Mouse (Mus musculus) hindbrain, embryonic 12.5 days (tissue): ENCODE measurements around the gene Atp6v1b1. TPM values are rescaled to one million over a fixed set of nuclear protein-coding genes. Genes with fewer than 3 reads are reported as not detected.
"Not testable (repeated sequence)": the region's sequence is repeated elsewhere in the genome, so short reads cannot be mapped to it uniquely, and the experiment has no call there.

Source experiments
- ATAC-seq: fragments of 200-750 bp; cut with Nextera tagmentation; 2 replicates; pipeline ENCODE4 v1.8.0; 2017; ENCODE audit warnings: moderate TSS enrichment; ENCODE audit not compliant: low FRiP score
- H3K27ac ChIP-seq: fragments of 300-500 bp; sonication (generic); 2 replicates; pipeline ENCODE4 v1.5.1; 2016; ENCODE audit warnings: mild to moderate bottlenecking
- H3K27me3 ChIP-seq: fragments of 300-500 bp; sonication (generic); 2 replicates; pipeline ENCODE4 v1.6.1; 2016; ENCODE audit warnings: mild to moderate bottlenecking
- H3K36me3 ChIP-seq: fragments of 300-500 bp; sonication (generic); 2 replicates; pipeline ENCODE4 v1.6.1; 2016; ENCODE audit warnings: mild to moderate bottlenecking
- H3K4me1 ChIP-seq: fragments of 300-500 bp; sonication (generic); 2 replicates; pipeline ENCODE4 v1.6.1; 2016
- H3K4me2 ChIP-seq: fragments of 300-500 bp; sonication (generic); replicated peaks from 2 replicates; pipeline ENCODE4 v1.6.1; 2016; ENCODE audit warnings: mild to moderate bottlenecking
- H3K4me3 ChIP-seq: fragments of 300-500 bp; sonication (generic); 2 replicates; pipeline ENCODE4 v1.5.1; 2016; ENCODE audit warnings: mild to moderate bottlenecking
- H3K9ac ChIP-seq: fragments of 300-500 bp; sonication (generic); 2 replicates; pipeline ENCODE4 v1.6.1; 2016; ENCODE audit warnings: mild to moderate bottlenecking, moderate library complexity
- H3K9me3 ChIP-seq: fragments of 300-500 bp; sonication (generic); replicated peaks from 2 replicates; pipeline ENCODE4 v1.6.1; 2016; ENCODE audit warnings: mild to moderate bottlenecking
- WGBS: fragments of 180-500 bp; shearing (Covaris S2); methylation state at CpG from one replicate; pipeline ENCODE4 v1.1.7; 2016; 5-methylcytosine and 5-hydroxymethylcytosine counted together
- polyA plus RNA-seq: library from polyadenylated mRNA; unstranded; fragments of >200 nt; fragmentation: Nextera tagmentation; extraction: Ambion mirVana; gene quantifications from 2 replicates; pipeline ENCODE4 v1.2.1, GENCODE M21; 2016

Gene Atp6v1b1
- polyA plus RNA-seq, 1 experiment from 2014 or later, result not detected

DNA sequence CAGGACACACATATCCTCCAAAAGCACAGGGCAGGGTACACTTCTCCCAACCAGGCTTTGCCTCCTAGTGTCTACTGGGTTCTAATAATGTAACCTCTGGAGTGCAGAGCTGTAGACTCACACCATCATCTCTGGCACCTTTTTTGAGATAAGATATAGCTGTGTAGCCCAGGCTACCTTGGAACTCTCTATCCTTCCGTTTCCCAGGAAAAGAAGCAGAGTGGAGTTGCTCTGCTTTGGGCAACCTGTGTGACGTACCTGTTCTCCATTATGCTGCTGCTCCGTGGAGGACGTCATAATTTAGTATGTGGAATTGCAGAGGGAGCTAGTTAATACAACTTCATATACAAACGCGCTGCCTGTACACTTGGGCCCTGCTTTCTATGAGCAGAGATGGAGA lies 19.6 kb downstream of the Atp6v1b1 start, which contains the start of gene Ankrd53:
Gene Ankrd53, plus strand, starts transcription at position 301 of the 400 bp plus-strand sequence.
- Histone ChIP-seq H3K9ac (no peak within 1 kb of the TSS), H3K4me3 (peak within 1 kb of the TSS; percentile 24), H3K4me2 (peak within 1 kb of the TSS; percentile 49), H3K27me3 (peaks cover 80% of the 10 kb centered on the region), H3K4me1 (peaks cover 12% of the 10 kb centered on the region), H3K36me3 (no peaks in the 10 kb centered on the region), H3K9me3 (no peaks in the 10 kb centered on the region), H3K27ac (no peak within 1 kb of the TSS)
- 23% methylated on average over 6 of the region's 6 CpGs for WGBS
- ATAC-seq, result 0 out of 2 replicates have a peak, but pooled peaks have one; percentile 8

DNA sequence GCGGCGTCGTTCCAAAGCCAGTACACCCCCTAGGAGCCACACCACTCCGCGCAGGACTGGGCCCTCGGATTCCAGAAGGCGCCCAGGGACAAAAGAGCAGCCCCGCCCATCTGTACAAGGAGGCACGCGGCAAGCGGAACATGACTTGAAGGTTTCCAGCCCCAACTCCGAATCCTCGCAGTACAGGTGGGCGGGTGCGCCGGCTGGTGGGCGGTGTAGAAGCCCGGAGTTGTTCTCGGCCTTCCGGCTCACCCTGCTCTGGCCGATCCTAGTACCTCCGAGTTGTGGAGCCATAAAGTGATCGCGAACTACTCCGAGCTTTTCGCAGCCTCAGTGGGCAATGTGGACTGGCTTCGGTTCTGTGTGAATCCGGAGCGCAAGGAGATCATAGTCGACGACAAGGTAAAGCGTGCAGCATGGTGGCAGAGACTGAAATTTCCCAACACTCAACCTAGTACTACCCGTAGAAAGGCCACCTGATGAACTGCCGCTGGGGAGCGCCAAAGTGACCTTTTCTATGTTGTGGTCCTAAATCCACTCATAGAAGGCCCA lies 20.2 kb downstream of the Atp6v1b1 start:
- ATAC-seq, result peak; percentile 60; the same call in 1 of the 2 replicates
- H3K27me3 ChIP-seq, result peaks cover 74% of the 10 kb centered on the region
- peak overlapping the region; percentile 49 for H3K4me2 ChIP-seq
- no peak overlapping the region for H3K27ac ChIP-seq
- H3K9ac ChIP-seq, result no peak overlapping the region
- H3K4me1 ChIP-seq, result peaks cover 11% of the 10 kb centered on the region
- WGBS, result 1% methylated on average over 35 of the region's 35 CpGs
- no peaks in the 10 kb centered on the region for H3K36me3 ChIP-seq
- H3K9me3 ChIP-seq, result no peaks in the 10 kb centered on the region
- H3K4me3 ChIP-seq, result peak overlapping the region; percentile 24

DNA sequence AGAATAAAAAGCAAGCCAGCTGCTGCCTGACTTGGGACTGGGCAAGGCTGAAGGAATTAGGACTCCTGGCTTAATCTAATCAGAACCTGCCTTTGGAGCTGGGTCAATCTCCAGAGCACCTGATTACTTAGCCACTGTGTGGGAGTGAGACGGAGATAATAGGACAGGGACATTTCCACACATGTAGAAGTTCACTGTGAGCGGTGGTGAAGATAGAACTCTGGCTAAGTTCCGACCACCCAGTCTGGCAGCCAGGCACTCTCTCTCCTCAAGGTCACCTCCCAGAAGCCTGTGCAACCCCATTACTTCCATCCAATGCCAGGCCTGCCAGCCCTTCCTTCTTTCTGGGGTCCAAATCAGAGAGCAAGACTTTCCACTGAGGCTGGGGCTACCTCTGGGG lies 24.2 kb downstream of the Atp6v1b1 start:
- Histone ChIP-seq H3K27ac (no peak overlapping the region), H3K36me3 (peaks cover 25% of the 10 kb centered on the region), H3K9ac (no peak overlapping the region), H3K9me3 (no peaks in the 10 kb centered on the region), H3K4me2 (no peak overlapping the region), H3K4me3 (no peak overlapping the region), H3K4me1 (peaks cover 6% of the 10 kb centered on the region), H3K27me3 (peaks cover 35% of the 10 kb centered on the region)
- no peak for ATAC-seq
- 93% methylated on average over 3 of the region's 3 CpGs for WGBS

DNA sequence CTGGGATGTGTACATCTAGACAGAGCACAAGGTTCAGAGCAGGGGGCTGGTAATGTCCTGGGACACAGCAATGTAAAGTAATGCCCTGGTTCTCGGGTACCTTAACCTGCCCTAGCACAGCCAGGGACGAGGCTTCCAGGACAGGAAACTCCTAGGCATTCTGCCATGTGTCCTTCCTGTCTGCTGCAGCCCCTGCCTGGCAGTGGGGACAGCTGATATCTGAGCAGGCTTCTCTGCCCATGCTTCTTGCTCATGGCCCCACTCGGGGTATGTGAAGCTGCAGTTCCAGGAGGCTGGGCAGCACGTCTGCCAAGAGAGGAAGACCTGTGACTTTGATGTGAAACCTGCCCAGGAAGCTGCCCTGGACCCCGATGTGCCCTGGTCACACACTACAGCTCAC lies 25.7 kb downstream of the Atp6v1b1 start:
- no peaks in the 10 kb centered on the region for H3K9me3 ChIP-seq
- H3K9ac ChIP-seq, result no peak overlapping the region
- H3K4me3 ChIP-seq, result no peak overlapping the region
- H3K27ac ChIP-seq, result no peak overlapping the region
- H3K4me1 ChIP-seq, result no peaks in the 10 kb centered on the region; the same call in 1 of the 2 replicates
- no peak overlapping the region for H3K4me2 ChIP-seq
- 93% methylated on average over 5 of the region's 5 CpGs for WGBS
- H3K36me3 ChIP-seq, result peaks cover 34% of the 10 kb centered on the region
- ATAC-seq, result no peak
- H3K27me3 ChIP-seq, result peaks cover 20% of the 10 kb centered on the region

DNA sequence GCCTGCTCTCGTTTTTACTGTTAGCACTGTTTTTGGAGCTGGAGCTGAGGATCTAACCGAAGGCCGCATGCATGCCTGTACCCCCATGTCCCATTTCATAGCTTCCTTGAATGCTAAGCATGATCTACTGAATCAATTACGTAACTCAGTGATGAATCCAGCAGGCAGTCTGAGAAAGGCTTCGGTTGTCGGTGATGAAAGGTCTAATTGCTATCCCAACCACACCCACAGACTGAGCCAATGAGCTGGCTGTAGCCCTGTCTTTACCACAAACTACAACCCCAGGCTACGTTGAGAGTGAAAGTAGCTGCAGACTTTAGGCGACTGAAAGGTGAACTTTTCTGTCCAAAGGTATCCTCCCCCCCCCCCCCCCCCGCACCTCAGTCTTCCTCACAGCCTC lies 31.3 kb downstream of the Atp6v1b1 start:
- no peak overlapping the region for H3K27ac ChIP-seq
- peaks cover 12% of the 10 kb centered on the region for H3K4me1 ChIP-seq
- H3K9me3 ChIP-seq, result no peaks in the 10 kb centered on the region
- H3K36me3 ChIP-seq, result peaks cover 29% of the 10 kb centered on the region
- 72% methylated on average over 9 of the region's 9 CpGs for WGBS
- no peaks in the 10 kb centered on the region; the same call in 1 of the 2 replicates for H3K27me3 ChIP-seq
- ATAC-seq, result no peak
- peak overlapping the region; percentile 74 for H3K4me3 ChIP-seq
- H3K9ac ChIP-seq, result 0 out of 2 replicates have a peak overlapping the region, but pooled peaks have one; percentile 89
- peak overlapping the region; percentile 78 for H3K4me2 ChIP-seq

DNA sequence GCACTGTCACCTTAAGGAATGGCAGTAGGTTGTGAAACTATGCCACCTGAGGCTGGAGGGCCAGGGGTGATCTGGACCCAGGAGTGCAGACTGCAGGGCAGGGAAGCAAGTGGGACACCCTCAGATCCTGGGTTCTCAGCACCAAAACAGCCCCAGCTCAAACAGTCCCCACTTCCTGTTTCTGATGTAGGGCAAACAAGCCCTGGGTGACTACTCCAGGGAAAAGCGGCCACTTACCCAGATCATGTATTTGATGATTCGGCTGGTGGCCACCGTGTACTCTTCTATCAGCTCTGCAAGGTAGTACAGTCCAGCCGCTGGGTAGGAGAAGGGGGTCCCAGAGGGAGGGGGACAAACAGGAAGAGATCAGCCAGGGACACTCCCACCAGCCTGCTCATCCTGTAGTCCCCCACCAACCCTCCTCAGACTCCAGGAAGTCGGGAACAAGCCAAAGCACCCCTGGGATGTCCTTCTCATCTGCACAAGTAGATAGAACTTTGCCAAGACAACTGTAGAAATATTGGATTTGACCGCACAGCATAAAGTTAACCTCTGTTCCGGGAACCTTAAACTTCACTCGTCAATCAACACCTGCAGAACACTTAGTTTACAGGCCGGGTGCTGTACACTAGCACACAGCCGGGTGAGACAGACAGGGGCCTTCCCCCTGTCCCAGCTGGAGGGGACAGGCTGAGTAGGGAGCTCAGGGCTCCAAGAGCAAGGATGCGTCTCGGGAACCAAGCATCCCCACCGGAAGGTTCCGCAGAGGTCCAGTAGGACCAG lies 32.2 kb downstream of the Atp6v1b1 start:
- no peaks in the 10 kb centered on the region; the same call in 1 of the 2 replicates for H3K27me3 ChIP-seq
- 2% methylated on average over 14 of the region's 14 CpGs for WGBS
- peak; percentile 23 for ATAC-seq
- H3K4me1 ChIP-seq, result peaks cover 12% of the 10 kb centered on the region
- H3K4me3 ChIP-seq, result peak overlapping the region; percentile 74
- peak overlapping the region; percentile 89 for H3K9ac ChIP-seq
- H3K36me3 ChIP-seq, result peaks cover 22% of the 10 kb centered on the region
- no peaks in the 10 kb centered on the region for H3K9me3 ChIP-seq
- H3K27ac ChIP-seq, result peak overlapping the region; percentile 64
- H3K4me2 ChIP-seq, result peak overlapping the region; percentile 78

DNA sequence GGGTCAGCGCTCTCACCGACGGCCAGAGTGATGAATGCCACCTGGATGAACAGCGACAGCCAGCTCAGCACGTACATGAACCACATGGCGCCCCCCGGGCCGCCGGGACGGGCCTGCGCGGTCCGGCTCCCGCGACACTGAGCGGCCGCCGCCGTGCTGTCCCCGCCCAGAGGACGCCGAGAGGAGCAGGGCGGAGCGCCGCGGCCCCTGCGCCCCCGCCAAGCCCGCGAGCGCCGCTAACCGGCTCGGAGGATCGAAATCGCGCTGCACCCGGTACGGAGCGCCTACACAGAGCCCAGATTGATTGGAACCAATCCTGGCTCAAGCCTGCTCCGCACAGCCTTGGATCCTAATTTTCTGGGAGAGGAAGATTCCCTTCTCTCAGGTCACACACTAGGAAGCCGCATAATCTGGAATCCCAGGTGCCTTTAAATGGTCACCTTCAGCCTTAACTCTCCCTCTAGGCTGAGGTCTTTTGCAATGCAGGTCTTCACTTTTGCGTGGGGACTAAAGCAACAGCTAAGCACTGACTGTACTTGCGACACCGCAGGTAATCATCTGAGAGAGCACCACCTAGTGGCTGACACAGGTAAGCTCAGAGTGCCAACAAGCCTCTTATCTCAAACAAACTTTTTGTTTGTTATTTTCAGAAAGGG lies 33.0 kb downstream of the Atp6v1b1 start, which contains the start of gene Tex261:
Gene Tex261, minus strand, starts transcription at position 176 of the 656 bp plus-strand sequence.
- peaks cover 12% of the 10 kb centered on the region for H3K4me1 ChIP-seq
- H3K27me3 ChIP-seq, result no peaks in the 10 kb centered on the region; the same call in 1 of the 2 replicates
- peak within 1 kb of the TSS; percentile 89 for H3K9ac ChIP-seq
- under 1% methylated on average over 45 of the region's 45 CpGs for WGBS
- H3K4me2 ChIP-seq, result peak within 1 kb of the TSS; percentile 78
- H3K4me3 ChIP-seq, result peak within 1 kb of the TSS; percentile 74
- H3K9me3 ChIP-seq, result no peaks in the 10 kb centered on the region
- ATAC-seq, result peak; percentile 93
- H3K36me3 ChIP-seq, result peaks cover 20% of the 10 kb centered on the region
- peak within 1 kb of the TSS; percentile 64 for H3K27ac ChIP-seq

DNA sequence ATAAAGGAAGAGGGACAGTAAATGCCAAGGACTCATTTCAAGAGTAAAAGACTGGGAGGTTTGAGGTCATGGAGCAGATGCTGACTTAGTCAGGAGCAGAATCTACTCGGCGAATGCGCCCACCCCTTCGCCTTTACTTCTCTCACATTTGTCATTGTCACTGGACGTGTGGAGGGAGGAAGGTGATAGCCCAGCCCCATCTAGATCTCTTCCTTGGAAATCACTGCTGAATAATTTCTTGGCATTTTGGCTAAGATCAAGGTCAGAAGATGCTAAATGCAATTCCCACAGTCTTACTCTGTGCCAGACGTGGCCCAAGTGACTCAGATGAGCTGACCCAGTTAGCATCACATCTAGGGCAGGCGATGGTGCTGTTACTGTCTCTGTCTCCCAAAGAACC lies 35.5 kb downstream of the Atp6v1b1 start:
- WGBS, result 78% methylated on average over 7 of the region's 7 CpGs
- H3K4me1 ChIP-seq, result peaks cover 12% of the 10 kb centered on the region
- no peak overlapping the region for H3K4me2 ChIP-seq
- H3K9me3 ChIP-seq, result no peaks in the 10 kb centered on the region
- ATAC-seq, result no peak
- no peak overlapping the region for H3K27ac ChIP-seq
- no peaks in the 10 kb centered on the region for H3K36me3 ChIP-seq
- H3K27me3 ChIP-seq, result no peaks in the 10 kb centered on the region; the same call in 1 of the 2 replicates
- H3K9ac ChIP-seq, result no peak overlapping the region
- no peak overlapping the region for H3K4me3 ChIP-seq

DNA sequence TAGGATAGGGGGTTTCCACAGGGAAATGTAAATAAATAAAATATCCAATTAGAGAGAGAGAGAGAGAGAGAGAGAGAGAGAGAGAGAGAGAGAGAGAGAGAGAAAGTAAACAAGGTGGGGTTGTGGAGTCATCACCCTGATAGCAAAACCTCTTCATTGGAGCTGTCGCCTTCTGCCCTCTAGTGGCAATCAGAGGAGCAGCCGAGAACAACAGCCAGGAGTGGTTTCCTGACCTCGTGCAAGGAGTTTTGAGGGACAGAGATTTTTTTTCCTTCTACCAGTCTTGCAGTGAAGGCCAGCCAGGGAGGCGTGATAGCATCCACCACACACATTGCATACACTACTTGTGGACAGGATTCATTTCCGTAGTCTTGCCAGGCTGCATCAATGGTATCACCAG lies 36.2 kb downstream of the Atp6v1b1 start:
- 7% methylated on average over 5 of the region's 5 CpGs for WGBS
- no peak overlapping the region for H3K9ac ChIP-seq
- H3K27me3 ChIP-seq, result no peaks in the 10 kb centered on the region; the same call in 1 of the 2 replicates
- H3K4me1 ChIP-seq, result peaks cover 11% of the 10 kb centered on the region
- no peak for ATAC-seq
- H3K9me3 ChIP-seq, result no peaks in the 10 kb centered on the region
- no peak overlapping the region for H3K4me3 ChIP-seq
- no peak overlapping the region for H3K4me2 ChIP-seq
- no peaks in the 10 kb centered on the region for H3K36me3 ChIP-seq
- H3K27ac ChIP-seq, result no peak overlapping the region

DNA sequence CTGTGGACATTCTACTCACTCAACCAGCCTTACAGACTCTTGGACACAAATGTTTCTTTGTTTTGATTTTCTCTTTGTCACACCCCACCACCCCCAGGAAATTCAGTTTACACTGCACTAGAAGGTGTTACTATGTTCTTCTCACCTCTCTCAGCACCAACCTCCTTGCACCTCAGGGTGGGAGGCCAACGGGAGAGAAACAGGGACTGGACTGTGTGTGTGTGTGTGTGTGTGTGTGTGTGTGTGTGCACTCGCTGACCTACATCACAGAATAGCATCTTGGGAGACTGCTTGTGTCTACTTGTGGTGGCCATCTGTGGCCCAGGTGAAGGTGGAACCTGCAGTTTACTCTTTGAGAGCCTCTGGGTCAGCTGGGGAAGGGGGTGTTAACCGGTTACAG lies 43.6 kb downstream of the Atp6v1b1 start:
- Histone ChIP-seq H3K4me2 (no peak overlapping the region), H3K9ac (no peak overlapping the region), H3K4me3 (no peak overlapping the region), H3K9me3 (no peaks in the 10 kb centered on the region), H3K4me1 (no peaks in the 10 kb centered on the region), H3K27ac (no peak overlapping the region), H3K27me3 (no peaks in the 10 kb centered on the region), H3K36me3 (no peaks in the 10 kb centered on the region)
- WGBS, result 81% methylated on average over 3 of the region's 3 CpGs
- ATAC-seq, result no peak

DNA sequence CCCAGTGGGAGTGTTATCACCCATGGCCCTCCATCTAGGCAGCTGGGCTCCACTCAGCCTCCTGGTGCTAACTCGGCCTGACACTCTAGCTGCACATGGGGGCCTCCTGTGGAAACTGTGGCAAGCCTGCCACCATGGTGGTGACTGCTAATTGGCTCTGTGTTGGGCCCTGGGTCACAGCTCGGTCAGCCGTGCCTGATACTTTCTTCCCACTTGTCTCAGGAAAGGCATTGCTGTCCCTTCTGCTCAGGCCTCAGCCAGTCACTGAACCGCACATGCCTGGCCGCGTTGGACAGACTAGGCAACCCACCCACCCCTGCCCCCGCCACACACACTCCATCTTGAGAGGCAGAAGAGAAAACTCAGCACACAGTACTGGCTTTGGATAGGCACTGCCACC lies 45.8 kb downstream of the Atp6v1b1 start:
- 32% methylated on average over 7 of the region's 7 CpGs for WGBS
- Histone ChIP-seq H3K4me1 (no peaks in the 10 kb centered on the region), H3K4me2 (no peak overlapping the region), H3K27me3 (no peaks in the 10 kb centered on the region), H3K9ac (no peak overlapping the region), H3K27ac (no peak overlapping the region), H3K9me3 (no peaks in the 10 kb centered on the region), H3K4me3 (no peak overlapping the region), H3K36me3 (no peaks in the 10 kb centered on the region)
- ATAC-seq, result no peak

DNA sequence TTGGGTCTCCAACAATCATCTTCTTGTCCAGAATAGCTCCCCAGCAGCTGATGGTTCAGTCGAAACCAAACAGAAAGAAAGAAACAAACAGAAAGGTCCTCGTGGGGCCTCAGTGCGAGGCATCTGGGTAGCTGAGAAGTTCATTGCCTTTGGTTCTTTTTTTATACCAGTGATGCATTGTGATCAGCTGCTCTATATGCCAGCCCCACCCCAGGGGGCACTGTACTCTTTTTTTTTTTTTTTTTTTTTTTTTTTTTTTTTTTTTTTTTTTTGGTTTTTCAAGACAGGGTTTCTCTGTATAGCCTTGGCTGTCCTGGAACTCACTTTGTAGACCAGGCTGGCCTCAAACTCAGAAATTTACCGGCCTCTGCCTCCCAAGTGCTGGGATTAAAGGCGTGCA lies 47.7 kb downstream of the Atp6v1b1 start:
- H3K27me3 ChIP-seq, result not testable (repeated sequence)
- 90% methylated on average over 5 of the region's 5 CpGs for WGBS

More for the DNA sequence above, 47.7 kb downstream of the Atp6v1b1 start:
- not testable (repeated sequence) for H3K27ac ChIP-seq, H3K4me1 ChIP-seq, H3K36me3 ChIP-seq, H3K4me3 ChIP-seq, H3K9ac ChIP-seq, H3K9me3 ChIP-seq, ATAC-seq, H3K4me2 ChIP-seq
